Mouse (Mus musculus) lung, embryonic 15.5 days (tissue): ENCODE data around the gene Cd44. TPM values are rescaled to one million over a fixed set of nuclear protein-coding genes. Genes with fewer than 3 reads are reported as not detected.

Experiments
- ATAC-seq: fragments of 200-750 bp; cut with Nextera tagmentation; 2 replicates; pipeline ENCODE4 v1.8.0; 2017; ENCODE audit warnings: moderate number of reproducible peaks, borderline replicate concordance; ENCODE audit not compliant: low FRiP score, low TSS enrichment; ENCODE audit errors: extremely low read depth
- H3K27ac ChIP-seq: fragments of 300-500 bp; sonication (generic); 2 replicates; pipeline ENCODE4 v1.5.1; 2015; ENCODE audit warnings: moderate library complexity, mild to moderate bottlenecking, inconsistent platforms
- H3K27me3 ChIP-seq: fragments of 300-500 bp; sonication (generic); 2 replicates; pipeline ENCODE4 v1.6.1; 2015; ENCODE audit warnings: inconsistent platforms
- H3K36me3 ChIP-seq: fragments of 300-500 bp; sonication (generic); 2 replicates; pipeline ENCODE4 v1.6.1; 2015; ENCODE audit warnings: inconsistent platforms
- H3K4me1 ChIP-seq: fragments of 300-500 bp; sonication (generic); 2 replicates; pipeline ENCODE4 v1.6.1; 2015; ENCODE audit warnings: inconsistent platforms
- H3K4me2 ChIP-seq: fragments of 300-500 bp; sonication (generic); 2 replicates; pipeline ENCODE4 v1.6.1; 2015; ENCODE audit warnings: inconsistent platforms, mild to moderate bottlenecking, moderate library complexity
- H3K4me3 ChIP-seq: fragments of 300-500 bp; sonication (generic); 2 replicates; pipeline ENCODE4 v1.5.1; 2015; ENCODE audit warnings: mild to moderate bottlenecking, inconsistent platforms
- H3K9ac ChIP-seq: fragments of 300-500 bp; sonication (generic); 2 replicates; pipeline ENCODE4 v1.6.1; 2015; ENCODE audit warnings: inconsistent platforms
- H3K9me3 ChIP-seq: fragments of 300-500 bp; sonication (generic); 2 replicates; pipeline ENCODE4 v1.6.1; 2016; ENCODE audit warnings: inconsistent platforms
- WGBS: fragments of 180-500 bp; shearing (Covaris S2); methylation state at CpG from one replicate; pipeline ENCODE4 v1.1.7; 2015; 5-methylcytosine and 5-hydroxymethylcytosine counted together
- polyA plus RNA-seq: library from polyadenylated mRNA; unstranded; fragments of >200 nt; fragmentation: Nextera tagmentation; extraction: Ambion mirVana; gene quantifications from 2 replicates; pipeline ENCODE4 v1.2.1, GENCODE M21; 2015

The Cd44 gene
- polyA plus RNA-seq, 1 experiment from 2014 or later = 30.9 TPM

DNA sequence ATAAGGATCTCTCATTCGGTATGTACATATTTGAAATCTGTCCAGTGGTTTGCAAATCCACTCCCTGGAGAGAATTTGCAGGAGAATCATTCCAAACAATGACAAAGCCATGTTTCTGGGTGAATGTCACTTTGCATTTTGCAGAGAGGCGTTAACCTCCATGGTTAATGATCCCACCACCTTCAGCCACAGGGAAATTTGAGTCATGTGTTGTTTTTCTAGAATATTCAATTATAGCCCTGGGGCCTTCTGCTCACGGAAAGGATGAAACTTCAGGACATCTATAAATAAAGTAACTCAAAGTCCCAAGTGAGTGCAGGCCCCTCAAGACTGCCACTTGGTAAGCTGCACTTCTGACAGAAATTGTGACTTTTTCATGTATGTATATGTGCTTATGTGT lies 33.4 kb upstream of the Cd44 start:
- H3K9ac ChIP-seq = no peak overlapping the region
- peaks cover 6% of the 10 kb centered on the region; the same call in 1 of the 2 replicates for H3K4me1 ChIP-seq
- 75% methylated on average over 3 of the region's 3 CpGs for WGBS
- no peak for ATAC-seq
- H3K36me3 ChIP-seq = no peaks in the 10 kb centered on the region
- no peak overlapping the region for H3K4me2 ChIP-seq
- no peaks in the 10 kb centered on the region for H3K27me3 ChIP-seq
- no peak overlapping the region for H3K4me3 ChIP-seq
- no peaks in the 10 kb centered on the region for H3K9me3 ChIP-seq
- H3K27ac ChIP-seq = no peak overlapping the region

GRCm38 (mm10) chr2:102933787-102934186 lies 32.3 kb upstream of the Cd44 start:
- ATAC-seq = no peak
- H3K4me3 ChIP-seq = no peak overlapping the region
- peaks cover 6% of the 10 kb centered on the region; the same call in 1 of the 2 replicates for H3K4me1 ChIP-seq
- H3K9ac ChIP-seq = no peak overlapping the region
- no peaks in the 10 kb centered on the region for H3K36me3 ChIP-seq
- H3K27ac ChIP-seq = no peak overlapping the region
- H3K27me3 ChIP-seq = no peaks in the 10 kb centered on the region
- no peaks in the 10 kb centered on the region for H3K9me3 ChIP-seq
- no peak overlapping the region for H3K4me2 ChIP-seq

GRCm38 (mm10) chr2:102933142-102933541 lies 31.7 kb upstream of the Cd44 start:
- Histone ChIP-seq H3K9ac (no peak overlapping the region), H3K27me3 (no peaks in the 10 kb centered on the region), H3K36me3 (no peaks in the 10 kb centered on the region), H3K4me3 (no peak overlapping the region), H3K9me3 (no peaks in the 10 kb centered on the region), H3K4me1 (peaks cover 6% of the 10 kb centered on the region; the same call in 1 of the 2 replicates), H3K27ac (no peak overlapping the region), H3K4me2 (no peak overlapping the region)
- 71% methylated on average over 4 of the region's 4 CpGs for WGBS
- no peak for ATAC-seq

DNA sequence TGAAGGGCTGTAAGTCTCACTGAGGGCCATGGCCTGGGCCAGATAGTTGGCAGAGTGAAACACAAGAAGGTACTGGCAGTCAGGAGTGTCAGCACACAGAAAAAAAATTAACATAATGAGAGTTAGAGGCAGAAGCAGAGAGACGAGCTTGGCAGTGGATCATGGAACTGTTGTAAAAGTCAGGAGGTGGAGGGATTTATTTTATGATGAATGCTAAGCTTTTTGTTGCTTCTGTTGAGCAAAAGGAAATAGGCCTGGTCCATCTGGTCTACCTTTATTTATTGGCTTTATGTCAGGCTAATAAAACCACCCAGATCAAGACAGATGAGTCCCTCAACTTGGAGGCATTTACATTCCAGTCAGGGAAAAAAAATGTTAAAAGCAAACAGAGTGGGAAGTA lies 31.2 kb upstream of the Cd44 start:
- Histone ChIP-seq H3K9me3 (no peaks in the 10 kb centered on the region), H3K9ac (no peak overlapping the region), H3K4me1 (peaks cover 6% of the 10 kb centered on the region; the same call in 1 of the 2 replicates), H3K27me3 (no peaks in the 10 kb centered on the region), H3K36me3 (no peaks in the 10 kb centered on the region), H3K4me2 (no peak overlapping the region), H3K27ac (no peak overlapping the region), H3K4me3 (no peak overlapping the region)
- 41% methylated on average over 1 of the region's 1 CpGs for WGBS
- no peak for ATAC-seq

GRCm38 (mm10) chr2:102928211-102928610 lies 26.7 kb upstream of the Cd44 start:
- no peak for ATAC-seq
- Histone ChIP-seq H3K36me3 (no peaks in the 10 kb centered on the region), H3K27me3 (no peaks in the 10 kb centered on the region), H3K27ac (no peak overlapping the region), H3K4me2 (no peak overlapping the region), H3K4me1 (peaks cover 10% of the 10 kb centered on the region), H3K9me3 (no peaks in the 10 kb centered on the region), H3K4me3 (no peak overlapping the region), H3K9ac (no peak overlapping the region)

DNA sequence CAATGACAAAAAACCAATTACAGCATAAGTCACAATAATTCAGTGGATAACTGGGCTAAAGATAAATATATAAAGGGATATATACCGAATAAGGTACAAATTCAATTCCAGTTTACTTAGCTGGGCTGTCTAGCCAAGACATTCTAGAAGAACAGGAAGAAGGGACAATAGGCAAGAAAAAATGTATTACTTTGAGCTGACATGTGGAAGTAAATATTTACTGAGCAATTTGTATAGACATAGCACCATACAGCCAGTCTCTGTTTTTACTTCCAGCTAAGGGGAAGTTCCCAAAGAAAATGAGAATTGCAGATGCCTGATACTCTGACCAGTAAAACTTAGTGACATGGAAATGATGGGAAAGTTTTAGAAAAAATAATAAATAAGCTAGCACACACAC lies 23.0 kb upstream of the Cd44 start:
- 43% methylated on average over 1 of the region's 1 CpGs for WGBS
- H3K9me3 ChIP-seq = no peaks in the 10 kb centered on the region
- H3K4me1 ChIP-seq = peaks cover 11% of the 10 kb centered on the region
- H3K4me2 ChIP-seq = no peak overlapping the region
- peak overlapping the region; percentile 48 for H3K27ac ChIP-seq
- H3K4me3 ChIP-seq = no peak overlapping the region
- no peaks in the 10 kb centered on the region for H3K36me3 ChIP-seq
- H3K27me3 ChIP-seq = no peaks in the 10 kb centered on the region
- no peak overlapping the region for H3K9ac ChIP-seq
- peak; percentile 79; the same call in 1 of the 2 replicates for ATAC-seq

- H3K4me2 ChIP-seq = no peak overlapping the region
- peak; percentile 74; the same call in 1 of the 2 replicates for ATAC-seq
- peaks cover 11% of the 10 kb centered on the region for H3K4me1 ChIP-seq
- H3K36me3 ChIP-seq = no peaks in the 10 kb centered on the region
- WGBS = 44% methylated on average over 3 of the region's 3 CpGs
- no peak overlapping the region for H3K4me3 ChIP-seq
- H3K27me3 ChIP-seq = no peaks in the 10 kb centered on the region
- peak overlapping the region; percentile 48; the same call in 1 of the 2 replicates for H3K27ac ChIP-seq
- no peak overlapping the region for H3K9ac ChIP-seq
- no peaks in the 10 kb centered on the region for H3K9me3 ChIP-seq
Measured at GRCm38 (mm10) chr2:102923682-102924081, 22.2 kb upstream of the Cd44 start.

- peaks cover 11% of the 10 kb centered on the region for H3K4me1 ChIP-seq
- ATAC-seq = no peak
- no peak overlapping the region for H3K4me2 ChIP-seq
- H3K4me3 ChIP-seq = no peak overlapping the region
- no peaks in the 10 kb centered on the region for H3K36me3 ChIP-seq
- H3K9ac ChIP-seq = no peak overlapping the region
- WGBS = 85% methylated on average over 3 of the region's 3 CpGs
- H3K27me3 ChIP-seq = no peaks in the 10 kb centered on the region
- H3K27ac ChIP-seq = no peak overlapping the region
- no peaks in the 10 kb centered on the region for H3K9me3 ChIP-seq
Measured at GRCm38 (mm10) chr2:102922066-102922465, 20.6 kb upstream of the Cd44 start.

DNA sequence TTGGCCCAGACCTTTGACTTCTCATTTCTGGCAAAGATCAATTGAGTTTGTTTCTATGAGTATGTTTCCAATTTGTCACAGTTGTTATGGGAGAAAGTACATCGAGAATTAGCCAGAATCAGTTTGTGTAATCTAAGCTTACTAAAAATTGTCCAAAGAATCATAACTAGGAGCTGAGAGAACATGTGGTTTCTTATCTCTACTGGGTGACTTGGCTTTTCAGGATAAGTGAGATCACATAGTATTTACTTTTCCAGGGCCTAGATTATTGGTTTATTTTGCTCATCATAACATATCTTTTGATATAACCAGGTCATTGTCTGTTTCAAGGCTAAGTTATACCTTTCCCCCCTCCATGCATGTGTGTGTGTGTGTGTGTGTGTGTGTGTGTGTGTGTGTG lies 16.8 kb upstream of the Cd44 start:
- H3K27ac ChIP-seq = no peak overlapping the region
- H3K4me3 ChIP-seq = no peak overlapping the region
- WGBS = 55% methylated on average over 1 of the region's 1 CpGs
- H3K27me3 ChIP-seq = no peaks in the 10 kb centered on the region
- no peaks in the 10 kb centered on the region for H3K36me3 ChIP-seq
- no peaks in the 10 kb centered on the region for H3K9me3 ChIP-seq
- H3K9ac ChIP-seq = no peak overlapping the region
- H3K4me1 ChIP-seq = peaks cover 14% of the 10 kb centered on the region
- no peak overlapping the region for H3K4me2 ChIP-seq
- no peak for ATAC-seq

GRCm38 (mm10) chr2:102916596-102916995 lies 15.1 kb upstream of the Cd44 start:
- no peaks in the 10 kb centered on the region for H3K36me3 ChIP-seq
- peaks cover 13% of the 10 kb centered on the region; the same call in 1 of the 2 replicates for H3K4me1 ChIP-seq
- no peaks in the 10 kb centered on the region for H3K9me3 ChIP-seq
- H3K27me3 ChIP-seq = no peaks in the 10 kb centered on the region
- H3K4me3 ChIP-seq = no peak overlapping the region
- no peak overlapping the region for H3K9ac ChIP-seq
- 37% methylated on average over 3 of the region's 3 CpGs for WGBS
- ATAC-seq = no peak
- H3K27ac ChIP-seq = no peak overlapping the region
- no peak overlapping the region for H3K4me2 ChIP-seq

DNA sequence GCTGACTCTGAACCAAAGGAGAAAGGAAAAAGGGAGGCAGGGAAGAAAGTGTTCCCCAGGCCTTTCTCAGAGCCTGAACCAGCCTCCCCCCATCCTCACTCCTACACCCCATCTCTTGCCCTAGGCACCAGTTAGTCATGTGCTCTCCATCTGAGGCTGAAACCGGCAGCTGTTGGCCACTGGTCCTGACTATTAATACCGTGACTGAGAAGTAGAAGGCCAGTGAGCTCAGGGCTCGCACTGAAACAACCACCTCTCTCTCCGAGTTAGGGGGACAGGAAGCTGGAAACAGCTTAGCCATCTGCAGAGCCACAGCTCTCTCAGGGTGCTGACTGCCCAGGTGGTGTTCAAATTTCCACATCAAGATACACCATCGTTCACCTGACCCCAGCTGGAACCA lies 13.2 kb upstream of the Cd44 start:
- H3K4me3 ChIP-seq = no peak overlapping the region
- no peak overlapping the region for H3K4me2 ChIP-seq
- peaks cover 13% of the 10 kb centered on the region; the same call in 1 of the 2 replicates for H3K4me1 ChIP-seq
- no peak for ATAC-seq
- H3K36me3 ChIP-seq = no peaks in the 10 kb centered on the region
- no peaks in the 10 kb centered on the region for H3K27me3 ChIP-seq
- H3K9ac ChIP-seq = no peak overlapping the region
- no peak overlapping the region for H3K27ac ChIP-seq
- 66% methylated on average over 5 of the region's 5 CpGs for WGBS
- no peaks in the 10 kb centered on the region for H3K9me3 ChIP-seq

GRCm38 (mm10) chr2:102913833-102914545 lies 12.5 kb upstream of the Cd44 start:
- Histone ChIP-seq H3K36me3 (no peaks in the 10 kb centered on the region), H3K4me2 (no peak overlapping the region), H3K4me1 (peaks cover 13% of the 10 kb centered on the region; the same call in 1 of the 2 replicates), H3K27ac (no peak overlapping the region), H3K9me3 (no peaks in the 10 kb centered on the region), H3K4me3 (no peak overlapping the region), H3K9ac (no peak overlapping the region), H3K27me3 (no peaks in the 10 kb centered on the region)
- no peak for ATAC-seq
- 57% methylated on average over 11 of the region's 11 CpGs for WGBS
